Mouse (Mus musculus) Patski (cell line): ENCODE results near the gene Ccdc155. TPM values are rescaled to one million over a fixed set of nuclear protein-coding genes. Genes with fewer than 3 reads are reported as not detected.

Experiments used
- ATAC-seq: fragments of 100-300 bp; one replicate; pipeline ENCODE4 v1.8.0; 2021
- CTCF ChIA-PET: fragments of 350-600 bp; sonication (Branson Sonifier 250); formaldehyde crosslinking; loops from one replicate; lab custom pipeline; 2022; ENCODE audit warnings: inconsistent platforms; lab: Charles Lee
- POLR2A ChIA-PET: fragments of 350-600 bp; sonication (Branson Sonifier 250); formaldehyde crosslinking; loops from one replicate; lab custom pipeline; 2022; ENCODE audit warnings: antibody characterized with exemption, inconsistent platforms; lab: Charles Lee
- DNase-seq: peaks from one replicate; pipeline ENCODE4 v3.0.0-alpha.2; 2011; ENCODE audit warnings: low read depth, low spot score
- H3K27me3 ChIP-seq: fragments of 371-371 bp; one replicate; pipeline ENCODE4 v1.5.1; 2021
- CTCF ChIP-seq: fragments of 100-300 bp; IDR thresholded peaks from one replicate; pipeline ENCODE4 v1.5.1; 2021
- in situ Hi-C: fragments of 300-500 bp; cut with MboI; formaldehyde crosslinking; loops from 3 replicates; pipeline ENCODE4 v1.11.1; 2018; ENCODE audit warnings: low pct_unique_long_range_greater_than_20kb, mixed read lengths
- polyA plus RNA-seq: library from polyadenylated mRNA; unstranded; gene quantifications from one replicate; pipeline ENCODE4 v1.2.3, GENCODE M21; 2021

Ccdc155 gene
- polyA plus RNA-seq, 1 experiment from 2014 or later = 0.03 TPM

DNA sequence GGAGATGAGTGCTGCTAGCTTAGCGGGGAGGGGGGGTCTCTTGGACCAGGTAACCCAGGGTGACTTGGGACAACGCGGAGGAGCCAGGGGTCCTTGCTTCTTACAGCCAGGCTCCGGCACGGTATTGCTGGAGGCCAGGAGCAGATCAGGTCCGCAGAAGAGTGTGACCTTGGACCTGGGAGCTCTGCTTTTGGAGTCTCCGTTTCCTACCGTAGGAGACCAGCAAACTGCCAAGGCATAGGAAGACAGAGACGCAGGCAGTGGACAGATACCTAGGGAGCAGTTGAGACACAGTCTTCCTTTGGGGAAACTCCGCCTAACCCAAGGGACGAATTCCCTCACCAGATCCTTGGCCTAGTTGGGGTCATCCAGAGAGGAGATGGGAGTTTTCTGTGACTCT lies 39.0 kb downstream of the Ccdc155 start:
- in situ Hi-C loops = loop anchor here (10.0 kb wide), 1 partner anchor 189 kb away; no protein-coding TSS in a partner anchor
- no peak for ATAC-seq
- TF ChIP-seq CTCF = no peak
- ChIA-PET POLR2A (no interaction called here), CTCF (no interaction called here)
- peaks cover 50% of the 10 kb centered on the region for H3K27me3 ChIP-seq
- no peak for DNase-seq

DNA sequence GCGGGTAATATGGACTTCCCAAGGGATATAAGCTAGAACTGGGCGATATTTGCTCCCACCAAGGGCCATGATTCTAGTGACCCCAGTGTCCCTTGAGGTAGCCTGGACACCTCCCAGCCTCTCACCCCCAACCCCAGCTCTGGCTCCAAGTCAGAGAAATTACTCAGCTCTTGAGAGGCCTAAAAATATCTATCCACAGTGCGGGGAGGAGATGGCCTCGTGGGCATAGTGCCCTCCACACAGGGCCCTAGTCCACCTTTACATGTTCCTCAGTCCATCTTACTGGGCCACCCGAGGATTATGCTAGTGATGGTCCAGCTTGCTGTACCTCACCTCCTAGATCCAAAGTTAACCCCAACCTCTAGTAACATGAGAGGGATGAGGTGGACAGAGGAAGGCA lies 39.9 kb downstream of the Ccdc155 start:
- POLR2A ChIA-PET = no interaction called here
- in situ Hi-C loops = loop anchor here (10.0 kb wide), 1 partner anchor 190 kb away; no protein-coding TSS in a partner anchor
- CTCF ChIA-PET = interaction anchor here (1.0 to 1.2 kb wide), 2 partner anchors 22 to 33 kb away, joined by 3 to 6 read pairs; no protein-coding TSS in a partner anchor
- no peak for TF ChIP-seq CTCF
- ATAC-seq = no peak
- no peak for DNase-seq
- peaks cover 48% of the 10 kb centered on the region for H3K27me3 ChIP-seq

DNA sequence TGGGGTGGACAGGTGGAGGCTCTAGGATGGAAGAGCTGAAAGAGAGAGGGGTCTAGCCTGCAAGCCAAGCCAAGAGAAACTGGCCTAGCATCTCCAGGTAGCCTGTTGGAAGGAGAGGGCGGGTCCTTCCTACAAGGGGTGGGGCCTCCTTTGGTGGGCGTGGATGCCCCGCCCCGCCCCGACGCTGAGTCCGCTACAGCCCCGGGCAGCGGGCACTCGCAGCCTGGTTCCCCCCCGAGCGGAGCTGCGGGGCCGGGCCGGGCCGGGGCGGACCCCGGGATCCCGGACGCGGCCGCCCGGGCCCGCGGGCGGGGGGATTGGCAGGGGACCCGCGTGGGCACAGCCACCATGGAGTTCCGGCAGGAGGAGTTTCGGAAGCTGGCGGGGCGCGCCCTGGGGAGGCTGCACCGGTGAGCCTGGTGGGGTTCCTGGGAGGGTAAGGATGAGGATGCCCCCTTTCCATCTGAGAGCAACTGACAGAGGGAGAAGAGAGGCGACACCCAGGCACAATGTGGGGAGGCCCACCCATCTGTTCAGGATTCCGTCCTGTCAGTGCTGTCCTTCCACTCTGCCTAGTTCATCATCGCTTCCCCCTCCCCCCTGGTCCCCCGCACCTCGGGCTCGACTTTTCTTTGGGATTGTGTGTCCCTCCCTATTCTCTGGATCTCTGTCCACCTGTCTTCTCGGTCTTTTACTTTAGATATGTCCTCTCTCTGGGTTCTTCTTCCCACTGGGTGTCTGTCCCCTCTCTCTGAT lies 40.8 kb downstream of the Ccdc155 start, which contains the start of gene Slc17a7:
TSS of gene Slc17a7 (plus strand) at position 215 of the 756 bp plus-strand sequence.
- TF ChIP-seq CTCF = no peak
- in situ Hi-C loops = loop anchor here (10.0 kb wide), 1 partner anchor 191 kb away; no protein-coding TSS in a partner anchor
- ChIA-PET CTCF (interaction anchor here (1.0 to 2.7 kb wide), 6 partner anchors 9 to 136 kb away, joined by 3 to 8 read pairs (median 4); partner anchors contain the start of genes Aldh16a1 and Pih1d1), POLR2A (no interaction called here)
- DNase-seq (no peak), ATAC-seq (no peak)
- peaks cover 41% of the 10 kb centered on the region for H3K27me3 ChIP-seq

DNA sequence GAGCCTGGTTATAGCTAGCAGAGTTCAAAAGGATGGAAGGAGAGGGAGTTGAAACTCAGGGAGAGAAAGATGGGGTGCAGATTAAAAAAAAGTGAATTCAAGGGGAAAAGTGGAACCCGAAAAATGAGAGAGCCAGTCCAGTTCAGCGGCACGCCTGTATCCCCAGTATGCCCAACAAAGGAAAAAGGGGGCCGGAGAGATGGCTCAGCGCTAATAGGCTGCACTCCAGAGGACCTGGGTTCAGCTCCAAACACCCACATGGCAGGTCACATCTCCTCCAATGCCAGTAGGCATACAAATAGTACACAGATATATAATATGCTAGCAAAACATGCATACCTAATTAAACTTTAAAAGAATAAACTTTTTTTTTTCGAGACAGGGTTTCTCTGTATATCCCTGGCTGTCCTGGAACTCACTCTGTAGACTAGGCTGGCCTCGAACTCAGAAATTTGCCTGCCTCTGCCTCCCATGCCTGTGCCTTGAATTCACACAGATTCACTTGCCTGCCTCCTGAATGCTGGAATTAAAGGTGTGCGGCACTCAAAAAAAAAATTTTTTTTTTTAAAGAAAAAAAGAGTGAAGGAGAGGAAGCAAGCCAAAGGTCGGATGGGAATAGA lies 41.6 kb downstream of the Ccdc155 start:
- H3K27me3 ChIP-seq = peaks cover 33% of the 10 kb centered on the region
- ChIA-PET CTCF (interaction anchor here (1.1 to 2.7 kb wide), 8 partner anchors 8 to 137 kb away, joined by 3 to 30 read pairs (median 6); partner anchors contain the start of genes Aldh16a1 and Pih1d1), POLR2A (interaction anchor here (1.2 kb wide), 1 partner anchor 11 kb away, joined by 3 read pairs; no protein-coding TSS in a partner anchor)
- in situ Hi-C loops = loop anchor here (10.0 kb wide), 1 partner anchor 192 kb away; no protein-coding TSS in a partner anchor
- ATAC-seq = no peak
- no peak for TF ChIP-seq CTCF
- DNase-seq = no peak

DNA sequence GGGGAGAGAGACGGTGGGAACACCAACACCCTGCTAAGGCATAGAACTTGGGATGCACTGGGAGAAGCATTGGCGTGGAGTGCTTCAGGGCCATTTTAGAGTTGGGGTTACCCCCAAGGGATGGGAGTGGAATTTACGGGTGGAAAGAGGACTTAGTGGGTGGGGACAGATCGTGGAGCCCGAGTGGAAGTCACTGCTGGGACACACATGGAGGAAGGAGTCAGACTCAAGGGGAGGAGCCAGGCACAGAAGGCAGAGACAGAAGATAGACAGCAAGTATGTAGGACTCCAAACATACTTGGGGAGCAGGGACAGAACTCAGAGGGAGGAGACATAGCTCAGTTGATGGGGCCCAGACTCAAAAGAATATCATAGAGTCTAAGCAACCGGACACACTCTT lies 42.1 kb downstream of the Ccdc155 start:
- ChIA-PET CTCF (interaction anchor here (0.8 to 2.7 kb wide), 13 partner anchors 8 to 137 kb away, joined by 3 to 30 read pairs (median 5); partner anchors contain the start of genes Aldh16a1, Ccdc155 and Pih1d1), POLR2A (interaction anchor here (1.2 kb wide), 1 partner anchor 12 kb away, joined by 3 read pairs; no protein-coding TSS in a partner anchor)
- in situ Hi-C loops = loop anchor here (10.0 kb wide), 1 partner anchor 192 kb away; no protein-coding TSS in a partner anchor
- DNase-seq (no peak), ATAC-seq (no peak)
- TF ChIP-seq CTCF = no peak
- H3K27me3 ChIP-seq = peaks cover 29% of the 10 kb centered on the region

DNA sequence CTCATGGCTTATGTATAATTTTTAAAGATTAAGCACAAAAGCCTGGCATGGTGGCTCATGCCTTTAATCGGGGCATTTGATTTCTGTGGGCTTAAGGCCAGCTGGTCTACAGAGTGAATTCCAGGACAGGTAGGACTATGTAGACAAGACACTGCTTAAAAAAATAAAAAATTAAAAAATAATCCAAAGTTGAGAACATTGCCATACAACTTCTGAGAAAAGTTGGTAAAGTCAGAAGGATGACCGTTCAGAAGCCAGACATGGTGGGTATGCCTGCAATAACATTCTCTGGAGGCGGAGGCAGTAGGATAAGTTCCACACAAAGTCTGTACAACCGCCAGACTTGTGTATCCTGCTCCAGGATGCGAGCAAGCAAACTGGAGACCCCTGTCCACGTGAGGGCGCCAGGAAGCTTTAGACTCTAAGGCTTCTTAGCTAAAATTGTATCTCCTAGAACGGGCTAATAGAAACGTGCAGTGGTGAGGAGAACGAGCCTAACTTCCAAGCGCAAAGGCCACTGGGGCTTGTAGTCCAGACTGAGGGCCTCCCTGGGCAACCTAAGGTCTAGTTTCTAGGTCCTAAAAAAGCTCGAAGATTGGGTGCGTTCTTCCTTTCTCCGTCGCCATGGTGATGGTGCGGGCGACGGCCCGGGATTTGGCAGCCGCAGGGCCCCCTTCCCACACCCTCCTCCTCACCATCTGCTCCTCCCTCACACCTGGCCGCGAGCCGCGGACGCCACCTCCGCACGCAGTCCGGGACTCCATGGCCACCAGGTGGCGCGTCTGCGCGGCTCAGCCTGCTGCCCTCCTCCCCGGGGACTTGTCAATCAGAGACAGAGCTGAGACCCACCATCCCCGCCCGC lies 42.8 kb downstream of the Ccdc155 start:
- peak; percentile 55 for DNase-seq
- TF ChIP-seq CTCF = no peak
- in situ Hi-C loops = loop anchor here (10.0 kb wide), 1 partner anchor 193 kb away; no protein-coding TSS in a partner anchor
- POLR2A ChIA-PET = interaction anchor here (1.2 kb wide), 1 partner anchor 13 kb away, joined by 3 read pairs; no protein-coding TSS in a partner anchor
- CTCF ChIA-PET = interaction anchor here (0.7 to 2.7 kb wide), 13 partner anchors 7 to 138 kb away, joined by 3 to 30 read pairs (median 5); partner anchors contain the start of genes Aldh16a1, Ccdc155 and Pih1d1
- H3K27me3 ChIP-seq = peaks cover 25% of the 10 kb centered on the region
- ATAC-seq = peak; percentile 75

DNA sequence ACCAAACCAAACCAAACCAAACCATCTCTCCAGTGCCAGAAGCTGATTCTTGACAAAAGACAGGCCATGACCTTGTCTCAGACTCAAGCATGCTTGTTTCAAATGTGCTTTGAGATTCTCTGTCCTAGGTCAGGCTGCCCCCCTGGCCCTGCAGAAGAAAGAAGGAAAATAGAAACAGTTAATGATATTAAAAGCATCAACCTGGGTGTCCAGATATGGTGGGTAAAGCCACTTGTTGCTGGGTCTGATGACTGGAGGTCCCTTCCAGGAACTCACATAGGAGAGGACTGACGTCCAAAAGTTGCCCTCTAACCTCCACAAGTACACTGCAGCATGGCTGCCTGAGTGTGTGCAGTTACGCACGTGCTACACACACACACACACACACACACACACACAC lies 43.8 kb downstream of the Ccdc155 start:
- ChIA-PET POLR2A (no interaction called here), CTCF (interaction anchor here (1.3 to 2.7 kb wide), 3 partner anchors 21 to 38 kb away, joined by 3 to 30 read pairs (median 8); no protein-coding TSS in a partner anchor)
- TF ChIP-seq CTCF = no peak
- DNase-seq (no peak), ATAC-seq (no peak)
- peaks cover 19% of the 10 kb centered on the region for H3K27me3 ChIP-seq
- in situ Hi-C loops = loop anchor here (10.0 kb wide), 1 partner anchor 194 kb away; no protein-coding TSS in a partner anchor

DNA sequence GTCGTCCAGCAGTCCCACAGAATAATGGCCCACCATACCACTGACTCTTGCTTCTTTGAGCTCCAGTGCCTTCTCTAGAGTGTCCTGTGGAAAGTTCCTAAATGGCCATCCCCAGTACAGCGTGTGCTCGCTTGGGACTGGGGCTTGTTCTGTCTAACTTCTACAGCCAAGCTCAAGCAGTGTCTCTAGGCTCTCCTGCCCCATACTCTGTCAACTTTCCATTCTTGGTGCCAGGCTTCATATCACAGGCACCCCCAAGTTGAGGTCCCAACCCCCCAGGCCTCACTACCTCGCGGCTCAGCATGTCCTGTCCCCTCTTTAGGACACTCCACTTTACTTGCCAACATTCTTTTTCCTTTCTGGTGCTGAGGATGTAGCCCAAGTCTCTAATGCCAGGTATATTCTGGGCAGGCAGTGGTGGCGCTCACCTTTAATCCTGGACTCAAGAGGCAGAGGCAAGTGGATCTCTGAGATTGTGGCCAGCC lies 44.3 kb downstream of the Ccdc155 start:
- H3K27me3 ChIP-seq = peaks cover 16% of the 10 kb centered on the region
- no peak for ATAC-seq
- in situ Hi-C loops = loop anchor here (10.0 kb wide), 1 partner anchor 194 kb away; no protein-coding TSS in a partner anchor
- ChIA-PET CTCF (interaction anchor here (1.0 to 2.7 kb wide), 2 partner anchors 38 kb away, joined by 4 to 30 read pairs; no protein-coding TSS in a partner anchor), POLR2A (no interaction called here)
- no peak for TF ChIP-seq CTCF
- DNase-seq = no peak

DNA sequence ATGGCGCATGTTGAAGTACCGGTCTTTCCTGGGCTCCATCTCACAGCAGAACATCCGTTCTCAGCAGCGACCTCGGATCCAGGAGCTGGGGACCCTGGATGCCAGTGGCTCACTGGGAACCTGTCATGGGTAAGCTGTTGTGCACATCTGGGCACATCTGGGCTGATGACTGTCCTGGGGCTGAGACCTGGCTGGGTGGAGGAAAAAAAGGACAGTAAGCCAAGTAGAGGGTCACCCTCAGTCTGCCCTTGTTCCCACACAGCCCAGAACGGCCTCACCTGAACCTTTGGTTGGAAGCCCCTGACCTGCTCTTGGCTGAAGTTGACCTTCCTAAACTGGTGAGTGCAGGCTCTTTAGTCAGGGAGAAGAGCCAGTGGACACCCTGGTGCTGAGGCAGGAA lies 45.7 kb downstream of the Ccdc155 start:
- no peak for TF ChIP-seq CTCF
- DNase-seq (no peak), ATAC-seq (no peak)
- ChIA-PET CTCF (no interaction called here), POLR2A (no interaction called here)
- H3K27me3 ChIP-seq = peaks cover 6% of the 10 kb centered on the region
- in situ Hi-C loops = no loop called here
